Mouse (Mus musculus): ENCODE measurements at regions not wholly inside any gene's neighbourhood (a gene's known extent, or its start where the extent isn't known, plus 50 kb on each side); places are given as distances from the start of the nearest gene placed in this dataset.

- Histone ChIP-seq H3K4me3 (ENCODE audit: control insufficient read depth, low read depth, low read length) (no peak overlapping the region), H3K36me3 (ENCODE audit: control insufficient read depth, insufficient read depth, low read length) (no peaks in the 10 kb centered on the region), H3K4me1 (ENCODE audit: control insufficient read depth, insufficient read depth, low read length) (no peaks in the 10 kb centered on the region), H3K27ac (ENCODE audit: control insufficient read depth, insufficient read depth, low read depth, low read length) (no peak overlapping the region), H3K27me3 (ENCODE audit: control insufficient read depth, insufficient read depth, low read length) (no peaks in the 10 kb centered on the region)
- no peak for TF ChIP-seq CTCF (IDR thresholded peaks at IDR 0.05; ENCODE audit: control insufficient read depth, insufficient read depth, insufficient replicate concordance, low read depth, low read length)
- no peak for TF ChIP-seq POLR2A (IDR thresholded peaks at IDR 0.05; ENCODE audit: control insufficient read depth, low read depth, low read length)
Measured at GRCm38 (mm10) chr12:35207605-35208004, 160.6 kb downstream of the Snx13 start.

DNA sequence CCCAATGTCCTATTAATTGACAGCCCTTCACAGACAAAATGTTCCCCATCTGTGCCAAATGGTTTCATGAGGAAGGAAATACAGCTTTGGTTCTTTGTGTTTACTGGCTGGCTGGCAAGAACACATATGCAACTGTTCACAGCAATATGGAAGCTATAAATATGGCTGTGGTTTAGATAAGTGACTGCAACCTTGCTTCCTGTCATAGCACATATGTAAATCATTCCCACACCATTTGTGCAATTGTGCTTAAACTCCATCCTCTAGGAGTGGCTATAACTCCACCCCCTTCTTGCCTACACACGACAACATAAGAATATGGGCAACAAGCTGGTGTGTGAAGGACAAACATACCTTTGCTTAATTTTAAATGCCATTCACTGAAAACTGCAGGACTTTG, 156.4 kb downstream of the Snx13 start:
- no peak overlapping the region for H3K27ac ChIP-seq (ENCODE audit: control insufficient read depth, insufficient read depth, low read depth, low read length)
- no peaks in the 10 kb centered on the region for H3K4me1 ChIP-seq (ENCODE audit: control insufficient read depth, insufficient read depth, low read length)
- TF ChIP-seq POLR2A (IDR thresholded peaks at IDR 0.05; ENCODE audit: control insufficient read depth, low read depth, low read length) = no peak
- TF ChIP-seq CTCF (IDR thresholded peaks at IDR 0.05; ENCODE audit: control insufficient read depth, insufficient read depth, insufficient replicate concordance, low read depth, low read length) = no peak
- H3K36me3 ChIP-seq (ENCODE audit: control insufficient read depth, insufficient read depth, low read length) = no peaks in the 10 kb centered on the region
- no peak overlapping the region for H3K4me3 ChIP-seq (ENCODE audit: control insufficient read depth, low read depth, low read length)
- H3K27me3 ChIP-seq (ENCODE audit: control insufficient read depth, insufficient read depth, low read length) = no peaks in the 10 kb centered on the region

GRCm38 (mm10) chr12:35200110-35200509, 153.1 kb downstream of the Snx13 start:
- Histone ChIP-seq H3K4me3 (ENCODE audit: control insufficient read depth, low read depth, low read length) (no peak overlapping the region), H3K4me1 (ENCODE audit: control insufficient read depth, insufficient read depth, low read length) (no peaks in the 10 kb centered on the region), H3K27me3 (ENCODE audit: control insufficient read depth, insufficient read depth, low read length) (no peaks in the 10 kb centered on the region), H3K27ac (ENCODE audit: control insufficient read depth, insufficient read depth, low read depth, low read length) (no peak overlapping the region), H3K36me3 (ENCODE audit: control insufficient read depth, insufficient read depth, low read length) (no peaks in the 10 kb centered on the region)
- TF ChIP-seq CTCF (IDR thresholded peaks at IDR 0.05; ENCODE audit: control insufficient read depth, insufficient read depth, insufficient replicate concordance, low read depth, low read length) = no peak
- TF ChIP-seq POLR2A (IDR thresholded peaks at IDR 0.05; ENCODE audit: control insufficient read depth, low read depth, low read length) = no peak

Measured in testis, adult 2 months (tissue).